Mouse (Mus musculus): ENCODE data around the gene C1s2.
"Not testable (repeated sequence)": the region's sequence is repeated elsewhere in the genome, so short reads cannot be mapped to it uniquely, and the experiment has no call there.

C1s2 gene

DNA sequence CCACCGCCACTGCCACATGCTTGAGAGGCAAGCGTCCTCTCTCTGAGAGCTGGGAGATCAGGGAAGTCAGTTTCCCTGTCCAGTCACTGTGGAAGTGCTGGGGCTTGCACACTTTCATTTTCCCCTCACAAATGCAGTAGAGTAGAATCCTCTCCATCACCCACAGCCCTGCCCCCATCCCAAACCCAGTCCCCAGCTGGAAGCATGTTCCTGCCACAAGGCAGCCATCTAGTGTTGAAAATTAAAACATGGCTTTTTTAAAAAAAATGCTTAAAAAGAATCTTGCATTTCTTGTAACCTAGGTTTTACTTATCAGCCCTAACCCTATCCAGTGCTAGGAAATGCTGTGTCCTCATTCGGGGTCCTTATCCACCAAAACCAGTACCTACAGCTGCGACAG is 4.2 kb upstream of the C1s2 start:
- no peak for DNase-seq (ENCODE audit: low spot score)

DNA sequence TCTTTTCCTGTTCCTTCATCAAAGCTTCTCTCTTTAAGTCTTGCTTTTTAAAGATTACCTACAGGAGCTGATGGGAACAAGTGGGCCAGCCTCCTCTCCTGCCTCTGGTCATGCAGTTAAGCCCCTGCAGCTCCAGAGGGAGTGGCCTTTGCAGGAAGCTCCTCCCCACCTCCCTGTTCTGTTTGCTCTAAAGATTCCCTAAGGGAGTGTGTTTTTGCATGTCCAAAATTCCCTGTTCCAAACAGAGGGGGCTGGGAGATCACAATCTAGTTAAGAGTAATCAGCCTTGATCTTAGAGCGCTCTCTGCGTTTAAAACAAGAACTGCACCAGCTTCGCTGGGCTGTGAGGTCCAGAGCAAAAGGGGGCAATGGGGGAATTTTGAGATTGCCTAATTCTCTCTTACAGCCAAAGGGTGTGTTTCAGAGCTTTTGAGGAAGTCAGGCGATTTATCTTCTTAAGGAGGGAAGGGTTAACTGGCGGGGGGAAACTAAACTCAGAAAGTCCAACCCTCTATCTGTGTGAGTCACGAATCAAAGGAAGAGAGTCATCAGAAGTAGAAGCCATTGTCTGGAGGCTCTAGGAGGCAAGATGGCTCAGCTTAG is 1.1 kb upstream of the C1s2 start:
- peak; percentile 10 for DNase-seq (ENCODE audit: low spot score)

DNA sequence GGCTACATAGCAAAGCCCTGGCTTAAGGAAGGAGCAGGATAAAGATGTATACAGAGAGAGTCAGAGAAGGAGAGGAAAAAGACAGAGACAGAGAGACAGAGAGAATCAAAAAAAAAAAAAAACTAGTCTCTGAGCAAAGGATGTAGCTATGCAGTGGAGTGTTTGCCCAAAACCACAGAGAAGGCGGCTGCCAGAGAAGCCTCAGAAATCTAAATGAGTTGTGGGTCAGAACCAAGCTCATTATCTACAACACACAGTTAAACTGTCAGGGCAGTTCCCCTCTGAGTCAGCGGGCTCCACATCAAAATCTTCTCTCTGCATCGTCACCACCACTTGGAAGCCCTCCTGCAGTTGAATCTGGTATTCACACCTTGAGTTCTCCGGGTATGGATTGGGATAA is 5.1 kb downstream of the C1s2 start:
- no peak for DNase-seq (ENCODE audit: low spot score)

DNA sequence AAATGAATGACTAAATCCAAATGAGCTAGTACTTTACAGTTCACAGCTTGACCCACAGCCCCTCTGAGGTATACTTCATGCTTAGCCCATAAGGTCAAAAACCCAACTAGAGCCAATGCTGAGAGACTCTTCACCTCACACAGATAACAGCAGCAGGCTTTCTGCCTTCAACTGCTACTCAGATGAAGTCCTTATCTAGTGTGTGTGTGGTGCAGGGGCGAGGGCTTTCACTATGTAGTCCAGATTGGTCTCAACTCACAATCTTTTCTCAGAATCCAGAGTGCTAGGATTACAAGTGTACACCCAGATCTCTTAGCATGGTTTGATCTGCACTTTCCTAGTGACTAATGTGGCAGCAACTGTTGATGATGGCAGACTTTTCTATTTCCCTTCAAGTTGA is 9.7 kb downstream of the C1s2 start:
- DNase-seq (ENCODE audit: low spot score) = not testable (repeated sequence)

DNA sequence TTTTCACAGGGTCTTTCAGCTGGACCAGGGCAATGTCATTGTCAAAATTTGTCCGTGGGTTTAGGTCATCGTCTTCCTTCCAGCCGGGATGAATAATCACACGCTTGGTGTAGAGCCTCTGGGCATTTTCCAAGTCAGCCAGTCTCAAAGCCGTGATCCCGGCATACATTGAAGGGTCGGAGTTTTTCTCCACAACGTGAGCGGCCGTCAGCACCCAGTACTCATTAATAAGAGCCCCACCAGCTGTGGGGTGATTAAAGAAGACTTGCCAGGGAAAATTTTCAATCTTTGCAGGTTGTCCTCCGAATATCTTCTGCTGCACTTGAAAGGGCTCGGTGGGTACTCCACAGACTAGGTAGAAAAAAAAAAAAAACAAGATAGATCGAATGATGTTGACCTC is 10.3 kb downstream of the C1s2 start:
- no peak for DNase-seq (ENCODE audit: low spot score)

DNA sequence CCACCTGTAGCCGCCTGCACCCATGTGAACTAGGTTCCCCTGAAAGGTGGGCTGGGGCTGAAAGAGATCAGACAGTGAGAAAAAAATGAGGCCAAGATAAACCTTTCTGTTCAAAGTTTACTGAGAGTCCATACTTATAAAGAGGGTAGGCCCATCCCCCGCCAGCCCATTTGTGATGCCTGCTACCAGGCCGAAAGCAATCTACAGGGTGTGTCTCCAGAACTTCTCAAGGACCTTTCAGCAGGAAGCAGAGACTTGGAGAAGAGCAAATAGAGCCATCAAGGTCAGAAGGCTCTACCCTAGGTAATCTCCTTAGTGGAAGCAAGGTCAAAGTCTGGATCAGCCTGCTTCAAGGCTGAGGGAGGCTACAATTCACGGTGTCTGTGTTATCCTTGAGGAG is 33.9 kb downstream of the C1s2 start:
- no peak for DNase-seq (ENCODE audit: low spot score)

DNA sequence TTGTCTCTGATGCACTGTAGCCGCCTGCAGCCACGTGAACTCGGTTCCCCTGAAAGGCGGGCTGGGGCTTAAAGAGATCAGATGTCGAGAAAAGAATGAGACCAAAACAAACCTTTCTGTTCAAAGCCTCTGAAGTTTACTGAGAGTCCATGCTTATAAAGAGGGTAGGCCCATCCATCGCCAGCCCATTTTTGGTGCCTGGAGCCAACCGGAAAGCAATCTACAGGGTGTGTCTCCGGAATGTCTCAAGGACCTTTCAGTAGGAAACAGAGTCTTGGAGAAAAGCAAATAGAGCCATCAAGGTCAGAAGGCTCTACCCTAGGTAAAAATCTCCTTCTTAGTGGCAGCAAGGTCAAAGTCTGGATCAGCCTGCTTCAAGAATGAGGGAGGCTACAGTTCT is 42.8 kb downstream of the C1s2 start:
- DNase-seq (ENCODE audit: low spot score) = no peak

DNA sequence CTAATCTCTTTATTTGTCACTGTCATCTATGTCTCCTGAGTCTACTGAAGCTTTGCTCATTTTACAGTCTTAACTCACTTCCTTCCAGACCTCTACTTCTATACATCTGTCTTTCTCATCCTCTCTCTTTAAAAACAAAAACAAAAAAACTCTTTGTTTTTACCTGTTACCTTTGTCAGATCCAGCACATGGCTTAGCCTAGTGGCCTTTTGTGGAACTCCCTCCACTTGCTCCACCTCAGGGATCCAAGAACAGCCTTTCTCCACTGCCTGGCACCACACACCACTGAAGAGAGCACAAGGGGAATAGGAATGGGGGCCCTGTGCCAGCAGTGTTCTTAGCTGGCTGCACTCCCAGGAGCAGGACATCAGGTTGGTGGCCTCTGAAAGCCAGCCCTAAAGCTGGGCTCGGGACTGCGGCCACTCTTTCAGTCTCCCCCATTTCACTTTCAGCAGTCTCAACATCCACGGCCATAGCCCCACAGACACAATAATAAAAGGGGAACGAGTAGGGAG is 43.6 kb downstream of the C1s2 start:
- DNase-seq (ENCODE audit: low spot score) = no peak

DNA sequence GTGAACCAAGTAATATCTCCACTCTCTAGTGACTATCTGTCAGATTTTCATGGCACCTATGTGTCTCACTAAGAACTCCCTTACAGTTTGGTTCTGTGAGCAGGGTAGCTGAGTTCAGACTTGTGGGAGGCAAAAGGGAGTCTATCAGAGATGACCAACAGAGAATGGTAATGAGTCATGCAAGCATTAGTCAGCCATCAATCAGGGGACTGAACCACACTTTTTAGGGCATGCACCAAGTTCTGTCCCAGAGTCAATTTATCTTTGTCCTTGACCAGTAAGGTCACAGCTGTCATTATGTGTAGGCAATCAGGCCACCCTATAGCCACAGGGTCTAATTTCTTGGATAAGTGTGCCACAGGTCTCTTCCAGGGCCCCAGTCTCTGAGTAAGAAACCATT is 47.1 kb downstream of the C1s2 start:
- DNase-seq (ENCODE audit: low spot score) = no peak

DNA sequence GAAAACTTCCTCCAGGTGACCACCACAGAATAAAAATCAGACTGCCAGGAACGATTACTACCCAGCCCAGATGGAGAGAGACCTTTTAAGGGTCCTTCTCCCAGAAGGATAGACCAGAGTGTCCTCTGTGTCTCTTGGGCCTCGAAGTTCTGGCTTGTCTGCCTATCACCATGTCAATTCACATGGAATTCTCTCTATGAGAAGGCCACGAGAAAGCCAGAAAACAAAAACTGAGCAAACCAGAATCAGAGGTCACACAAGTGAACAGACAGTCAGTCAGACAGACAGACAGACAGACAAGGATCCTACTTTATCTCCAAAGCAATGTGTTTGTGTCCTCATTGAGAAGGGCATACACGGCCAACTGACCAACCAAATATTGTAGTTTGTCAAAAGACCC is 49.6 kb downstream of the C1s2 start:
- DNase-seq (ENCODE audit: low spot score) = no peak

DNA sequence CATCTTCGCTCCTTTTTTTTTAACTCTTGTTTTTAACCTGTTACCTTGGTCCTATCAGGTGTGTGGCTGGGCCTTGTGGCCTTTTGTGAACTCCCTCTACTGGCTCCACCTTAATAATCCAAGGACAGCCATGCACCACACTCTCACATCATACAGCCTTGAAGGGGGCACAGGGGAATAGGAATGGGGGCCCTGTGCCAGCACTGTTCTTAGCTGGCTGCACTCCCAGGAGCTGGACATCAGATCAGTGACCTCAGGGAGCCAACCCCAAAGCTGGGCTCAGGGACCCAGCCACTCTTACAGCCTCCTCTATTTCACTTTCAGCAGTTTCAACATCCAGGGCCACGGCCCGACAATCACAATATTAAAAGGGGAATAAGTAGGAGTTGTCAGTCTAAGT is 50.1 kb downstream of the C1s2 start:
- no peak for DNase-seq (ENCODE audit: low spot score)

DNA sequence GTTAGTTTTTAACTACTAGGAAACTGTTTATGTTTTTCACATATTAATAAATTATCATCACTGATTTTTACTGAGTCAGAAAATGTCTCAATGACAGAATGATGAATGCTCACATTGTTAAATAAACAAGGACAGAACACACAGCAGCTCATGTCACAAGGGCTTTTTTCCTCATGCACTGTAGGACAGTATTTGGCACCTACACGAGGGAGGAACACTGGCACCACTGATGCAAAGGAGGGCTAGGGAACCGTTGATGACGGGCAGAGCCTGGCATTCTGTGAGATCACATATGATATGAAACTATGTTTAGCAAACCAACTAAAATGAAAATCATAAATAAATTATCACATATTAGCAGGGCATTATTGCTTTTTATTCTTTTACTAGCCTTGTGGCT is 51.0 kb downstream of the C1s2 start:
- no peak for DNase-seq (ENCODE audit: low spot score)

DNA sequence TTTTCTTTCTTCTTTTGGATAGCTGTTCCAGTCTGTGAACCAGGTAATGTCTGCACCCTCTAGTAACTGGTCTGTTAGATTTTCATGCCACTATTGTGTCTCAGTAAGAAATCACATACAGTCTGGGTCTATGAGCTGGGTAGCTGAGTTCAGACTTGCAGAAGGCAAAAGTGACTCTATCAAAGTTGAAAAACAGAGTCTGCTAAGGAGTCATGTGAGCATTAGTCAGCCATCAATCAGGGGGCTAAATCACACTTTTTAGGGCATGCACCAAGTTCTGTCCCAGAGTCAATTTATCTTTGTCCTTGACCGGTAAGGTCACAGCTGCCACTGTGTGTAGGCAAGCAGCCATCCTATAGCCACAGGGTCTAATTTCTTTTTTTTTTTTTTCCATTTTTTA is 53.7 kb downstream of the C1s2 start:
- no peak for DNase-seq (ENCODE audit: low spot score)

DNA sequence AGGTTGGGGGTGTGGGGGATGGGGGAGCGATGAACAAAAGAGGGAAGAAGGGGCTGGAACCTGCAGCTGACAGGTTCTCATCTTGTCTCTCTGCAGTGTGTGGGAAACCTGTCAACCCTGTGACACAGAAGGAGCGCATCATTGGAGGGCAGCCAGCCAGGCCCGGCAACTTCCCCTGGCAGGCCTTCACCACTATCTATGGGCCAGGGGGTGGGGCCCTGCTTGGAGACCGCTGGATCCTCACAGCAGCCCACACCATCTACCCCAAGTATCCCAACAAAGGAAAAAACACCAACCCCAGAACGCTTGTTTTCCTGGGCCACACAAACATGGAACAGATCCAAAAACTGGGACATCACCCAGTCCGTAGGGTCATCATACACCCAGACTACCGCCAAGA is 55.7 kb downstream of the C1s2 start:
- not testable (repeated sequence) for DNase-seq (ENCODE audit: low spot score)

DNA sequence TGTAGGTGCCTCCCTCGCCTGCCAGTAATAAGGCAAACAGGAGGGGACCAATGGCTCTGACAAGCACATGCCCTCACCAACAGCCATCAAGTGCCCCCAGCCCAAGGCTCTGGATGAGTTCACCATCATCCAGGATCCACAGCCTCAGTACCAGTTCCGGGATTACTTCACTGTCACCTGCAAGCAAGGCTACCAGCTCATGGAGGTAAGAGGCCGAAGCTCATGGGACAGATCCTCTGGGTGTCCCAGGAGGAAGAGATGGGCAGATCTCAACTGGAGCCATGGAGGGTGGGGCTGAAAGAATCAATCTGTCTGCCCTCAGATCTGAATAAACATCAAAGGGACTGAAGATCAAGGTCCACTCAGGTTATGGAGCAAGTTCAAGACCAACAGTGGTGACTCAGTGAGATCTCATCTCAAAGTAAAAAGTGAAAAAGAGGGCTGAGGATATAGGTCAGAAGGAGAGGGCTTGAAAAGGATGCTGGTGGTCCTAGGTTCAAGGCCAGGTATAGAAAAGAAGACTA is 60.7 kb downstream of the C1s2 start:
- not testable (repeated sequence) for DNase-seq (ENCODE audit: low spot score)

Data from layer of hippocampus, adult 11-12 months (tissue).